Mouse (Mus musculus): ENCODE data around the gene Fig4.

GRCm38 (mm10) chr10:41233140-41233539 lies 69.9 kb downstream of the Fig4 start:
- TF ChIP-seq MAX (IDR thresholded peaks at IDR 0.05) (no peak), CEBPB (IDR thresholded peaks at IDR 0.05; ENCODE audit: low read depth) (no peak), MYOD1 (IDR thresholded peaks at IDR 0.05; ENCODE audit: control insufficient read depth, insufficient read length, low read depth) (no peak)

Data from C2C12 (cell line).